Mouse (Mus musculus) liver, embryonic 15.5 days (tissue): ENCODE measurements around the gene Palm. TPM values are rescaled to one million over a fixed set of nuclear protein-coding genes. Genes with fewer than 3 reads are reported as not detected.

Experiments used
- ATAC-seq: fragments of 200-750 bp; cut with Nextera tagmentation; 2 replicates; pipeline ENCODE4 v1.8.0; 2017; ENCODE audit warnings: moderate number of reproducible peaks, mild to moderate bottlenecking, moderate library complexity; ENCODE audit not compliant: insufficient read depth
- H3K27ac ChIP-seq: fragments of 300-500 bp; sonication (generic); replicated peaks from 2 replicates; pipeline ENCODE4 v1.5.1; 2015; ENCODE audit warnings: mild to moderate bottlenecking, inconsistent platforms
- H3K27me3 ChIP-seq: fragments of 300-500 bp; sonication (generic); 2 replicates; pipeline ENCODE4 v1.6.1; 2015; ENCODE audit warnings: mild to moderate bottlenecking, inconsistent platforms
- H3K36me3 ChIP-seq: fragments of 300-500 bp; sonication (generic); replicated peaks from 2 replicates; pipeline ENCODE4 v1.6.1; 2015; ENCODE audit warnings: moderate library complexity, mild to moderate bottlenecking, inconsistent platforms
- H3K4me1 ChIP-seq: fragments of 300-500 bp; sonication (generic); replicated peaks from 2 replicates; pipeline ENCODE4 v1.6.1; 2015; ENCODE audit warnings: inconsistent platforms
- H3K4me2 ChIP-seq: fragments of 300-500 bp; sonication (generic); 2 replicates; pipeline ENCODE4 v1.6.1; 2015; ENCODE audit warnings: moderate library complexity, mild to moderate bottlenecking, inconsistent platforms
- H3K4me3 ChIP-seq: fragments of 300-500 bp; sonication (generic); replicated peaks from 2 replicates; pipeline ENCODE4 v1.5.1; 2015; ENCODE audit warnings: mild to moderate bottlenecking, inconsistent platforms
- H3K9ac ChIP-seq: fragments of 300-500 bp; sonication (generic); 2 replicates; pipeline ENCODE4 v1.6.1; 2015; ENCODE audit warnings: moderate library complexity, mild to moderate bottlenecking, inconsistent platforms
- H3K9me3 ChIP-seq: fragments of 300-500 bp; sonication (generic); replicated peaks from 2 replicates; pipeline ENCODE4 v1.6.1; 2016; ENCODE audit warnings: inconsistent platforms
- WGBS: fragments of 180-500 bp; shearing (Covaris S2); methylation state at CpG from one replicate; pipeline ENCODE4 v1.1.7; 2015; ENCODE audit warnings: mixed read lengths; ENCODE audit not compliant: insufficient replicate concordance; 5-methylcytosine and 5-hydroxymethylcytosine counted together
- polyA plus RNA-seq: library from polyadenylated mRNA; unstranded; fragments of >200 nt; fragmentation: Nextera tagmentation; extraction: Ambion mirVana; gene quantifications from 2 replicates; pipeline ENCODE4 v1.2.1, GENCODE M21; 2015

Gene Palm
- polyA plus RNA-seq, 1 experiment from 2014 or later, result 8.8 TPM

GRCm38 (mm10) chr10:79815671-79816494 is 22.5 kb downstream of the Palm start:
- no peaks in the 10 kb centered on the region for H3K9me3 ChIP-seq
- no peak overlapping the region for H3K9ac ChIP-seq
- 73% methylated on average over 12 of the region's 12 CpGs for WGBS
- H3K36me3 ChIP-seq, result no peaks in the 10 kb centered on the region
- no peak overlapping the region for H3K4me3 ChIP-seq
- H3K27ac ChIP-seq, result no peak overlapping the region
- no peak for ATAC-seq
- peaks cover 11% of the 10 kb centered on the region; the same call in 1 of the 2 replicates for H3K4me1 ChIP-seq
- no peaks in the 10 kb centered on the region for H3K27me3 ChIP-seq
- H3K4me2 ChIP-seq, result no peak overlapping the region

- no peak for ATAC-seq
- Histone ChIP-seq H3K4me2 (no peak overlapping the region), H3K27ac (no peak overlapping the region), H3K4me3 (no peak overlapping the region), H3K36me3 (no peaks in the 10 kb centered on the region), H3K4me1 (peaks cover 5% of the 10 kb centered on the region), H3K27me3 (no peaks in the 10 kb centered on the region), H3K9me3 (no peaks in the 10 kb centered on the region), H3K9ac (no peak overlapping the region)
- WGBS, result 50% methylated on average over 2 of the region's 2 CpGs
These were observed 23.7 kb downstream of the Palm start for GRCm38 (mm10) chr10:79817111-79817510.

- H3K9me3 ChIP-seq, result no peaks in the 10 kb centered on the region
- no peak for ATAC-seq
- no peaks in the 10 kb centered on the region for H3K36me3 ChIP-seq
- no peak overlapping the region for H3K4me3 ChIP-seq
- H3K27me3 ChIP-seq, result no peaks in the 10 kb centered on the region
- no peak overlapping the region for H3K4me2 ChIP-seq
- no peak overlapping the region for H3K27ac ChIP-seq
- H3K4me1 ChIP-seq, result peaks cover 11% of the 10 kb centered on the region
- H3K9ac ChIP-seq, result no peak overlapping the region
- WGBS, result 43% methylated on average over 4 of the region's 4 CpGs
These were observed 24.9 kb downstream of the Palm start for GRCm38 (mm10) chr10:79818225-79818624.

GRCm38 (mm10) chr10:79819606-79820005 is 26.2 kb downstream of the Palm start:
- no peaks in the 10 kb centered on the region for H3K27me3 ChIP-seq
- H3K9me3 ChIP-seq, result no peaks in the 10 kb centered on the region
- WGBS, result 79% methylated on average over 17 of the region's 17 CpGs
- H3K4me2 ChIP-seq, result no peak overlapping the region
- no peak overlapping the region for H3K9ac ChIP-seq
- H3K4me3 ChIP-seq, result no peak overlapping the region
- no peaks in the 10 kb centered on the region for H3K36me3 ChIP-seq
- H3K4me1 ChIP-seq, result peaks cover 21% of the 10 kb centered on the region
- H3K27ac ChIP-seq, result no peak overlapping the region
- no peak for ATAC-seq

- no peak overlapping the region for H3K4me2 ChIP-seq
- H3K9ac ChIP-seq, result no peak overlapping the region
- no peak for ATAC-seq
- no peaks in the 10 kb centered on the region for H3K27me3 ChIP-seq
- WGBS, result 70% methylated on average over 8 of the region's 8 CpGs
- no peaks in the 10 kb centered on the region for H3K36me3 ChIP-seq
- no peak overlapping the region for H3K27ac ChIP-seq
- no peak overlapping the region for H3K4me3 ChIP-seq
- no peaks in the 10 kb centered on the region for H3K9me3 ChIP-seq
- H3K4me1 ChIP-seq, result peaks cover 24% of the 10 kb centered on the region
These were observed 26.9 kb downstream of the Palm start for GRCm38 (mm10) chr10:79820277-79820676.

GRCm38 (mm10) chr10:79820782-79821181 is 27.4 kb downstream of the Palm start, which contains the start of gene Misp:
Misp (plus strand) TSS chr10:79820989.
- no peaks in the 10 kb centered on the region for H3K27me3 ChIP-seq
- no peaks in the 10 kb centered on the region for H3K36me3 ChIP-seq
- H3K9me3 ChIP-seq, result no peaks in the 10 kb centered on the region
- H3K4me2 ChIP-seq, result no peak within 1 kb of the TSS
- peaks cover 24% of the 10 kb centered on the region for H3K4me1 ChIP-seq
- no peak for ATAC-seq
- H3K4me3 ChIP-seq, result no peak within 1 kb of the TSS
- 57% methylated on average over 11 of the region's 11 CpGs for WGBS
- no peak within 1 kb of the TSS for H3K9ac ChIP-seq
- no peak within 1 kb of the TSS for H3K27ac ChIP-seq

GRCm38 (mm10) chr10:79821731-79822130 is 28.4 kb downstream of the Palm start:
- Histone ChIP-seq H3K4me3 (no peak overlapping the region), H3K27ac (no peak overlapping the region), H3K36me3 (no peaks in the 10 kb centered on the region), H3K4me1 (peaks cover 24% of the 10 kb centered on the region), H3K27me3 (no peaks in the 10 kb centered on the region), H3K9me3 (no peaks in the 10 kb centered on the region), H3K4me2 (no peak overlapping the region), H3K9ac (no peak overlapping the region)
- ATAC-seq, result no peak
- 74% methylated on average over 12 of the region's 12 CpGs for WGBS

GRCm38 (mm10) chr10:79822372-79822771 is 29.0 kb downstream of the Palm start:
- WGBS, result 61% methylated on average over 17 of the region's 17 CpGs
- Histone ChIP-seq H3K36me3 (no peaks in the 10 kb centered on the region), H3K27ac (no peak overlapping the region), H3K9ac (no peak overlapping the region), H3K27me3 (no peaks in the 10 kb centered on the region), H3K4me1 (peaks cover 24% of the 10 kb centered on the region), H3K4me2 (peak overlapping the region; percentile 23; the same call in 1 of the 2 replicates), H3K4me3 (no peak overlapping the region), H3K9me3 (no peaks in the 10 kb centered on the region)
- ATAC-seq, result no peak

- no peak overlapping the region for H3K4me2 ChIP-seq
- H3K9ac ChIP-seq, result no peak overlapping the region
- H3K27ac ChIP-seq, result no peak overlapping the region
- peaks cover 24% of the 10 kb centered on the region for H3K4me1 ChIP-seq
- no peaks in the 10 kb centered on the region for H3K36me3 ChIP-seq
- H3K27me3 ChIP-seq, result no peaks in the 10 kb centered on the region
- 52% methylated on average over 6 of the region's 6 CpGs for WGBS
- ATAC-seq, result no peak
- H3K9me3 ChIP-seq, result no peaks in the 10 kb centered on the region
- H3K4me3 ChIP-seq, result no peak overlapping the region
These were observed 29.6 kb downstream of the Palm start for GRCm38 (mm10) chr10:79823011-79823410.

- Histone ChIP-seq H3K36me3 (no peaks in the 10 kb centered on the region), H3K4me1 (peaks cover 24% of the 10 kb centered on the region), H3K4me3 (no peak overlapping the region), H3K27ac (no peak overlapping the region), H3K9ac (no peak overlapping the region), H3K4me2 (peak overlapping the region; percentile 36; the same call in 1 of the 2 replicates), H3K9me3 (no peaks in the 10 kb centered on the region), H3K27me3 (no peaks in the 10 kb centered on the region)
- ATAC-seq, result no peak
- 24% methylated on average over 6 of the region's 6 CpGs for WGBS
These were observed 31.0 kb downstream of the Palm start for GRCm38 (mm10) chr10:79824413-79824812.

GRCm38 (mm10) chr10:79831583-79831982 is 38.2 kb downstream of the Palm start:
- H3K9me3 ChIP-seq, result no peaks in the 10 kb centered on the region
- H3K4me2 ChIP-seq, result no peak overlapping the region
- H3K4me1 ChIP-seq, result no peaks in the 10 kb centered on the region
- no peaks in the 10 kb centered on the region; the same call in 1 of the 2 replicates for H3K27me3 ChIP-seq
- no peak overlapping the region for H3K9ac ChIP-seq
- no peak overlapping the region for H3K4me3 ChIP-seq
- no peak for ATAC-seq
- no peaks in the 10 kb centered on the region for H3K36me3 ChIP-seq
- H3K27ac ChIP-seq, result no peak overlapping the region
- WGBS, result 57% methylated on average over 3 of the region's 3 CpGs
